Mouse (Mus musculus) lung, embryonic 16.5 days (tissue): ENCODE data around the gene Il33. TPM values are rescaled to one million over a fixed set of nuclear protein-coding genes. Genes with fewer than 3 reads are reported as not detected.

Experiments
- ATAC-seq: fragments of 200-750 bp; cut with Nextera tagmentation; 2 replicates; pipeline ENCODE4 v1.8.0; 2017; ENCODE audit warnings: low read depth, mild to moderate bottlenecking, moderate library complexity
- H3K27ac ChIP-seq: fragments of 300-500 bp; sonication (generic); 2 replicates; pipeline ENCODE4 v1.5.1; 2014; ENCODE audit warnings: mild to moderate bottlenecking, control low read depth, low read length
- H3K27me3 ChIP-seq: fragments of 300-500 bp; sonication (generic); 2 replicates; pipeline ENCODE4 v1.6.1; 2014; ENCODE audit warnings: low read depth, low read length, mixed read lengths; ENCODE audit not compliant: control insufficient read depth, insufficient read depth
- H3K36me3 ChIP-seq: fragments of 300-500 bp; sonication (generic); 2 replicates; pipeline ENCODE4 v1.6.1; 2014; ENCODE audit warnings: low read length; ENCODE audit not compliant: control insufficient read depth, insufficient read depth
- H3K4me1 ChIP-seq: fragments of 300-500 bp; sonication (generic); replicated peaks from 2 replicates; pipeline ENCODE4 v1.6.1; 2014; ENCODE audit warnings: low read length, mixed read lengths; ENCODE audit not compliant: control insufficient read depth, insufficient read depth
- H3K4me2 ChIP-seq: fragments of 300-500 bp; sonication (generic); 2 replicates; pipeline ENCODE4 v1.6.1; 2014; ENCODE audit warnings: low read depth, low read length, control low read depth
- H3K4me3 ChIP-seq: fragments of 300-500 bp; sonication (generic); 2 replicates; pipeline ENCODE4 v1.5.1; 2014; ENCODE audit warnings: mild to moderate bottlenecking, low read length, control low read depth
- H3K9ac ChIP-seq: fragments of 300-500 bp; sonication (generic); 2 replicates; pipeline ENCODE4 v1.6.1; 2014; ENCODE audit warnings: low read length, control low read depth
- H3K9me3 ChIP-seq: fragments of 300-500 bp; sonication (generic); 2 replicates; pipeline ENCODE4 v1.6.1; 2016; ENCODE audit warnings: low read length; ENCODE audit not compliant: control insufficient read depth
- WGBS: fragments of 180-500 bp; shearing (Covaris S2); extraction: QIAGEN DNeasy Blood & Tissue Kit; methylation state at CpG from one replicate; pipeline ENCODE4 v1.1.7; 2014; 5-methylcytosine and 5-hydroxymethylcytosine counted together
- polyA plus RNA-seq: library from polyadenylated mRNA; unstranded; fragments of >200 nt; fragmentation: Nextera tagmentation; extraction: Ambion mirVana; gene quantifications from 2 replicates; pipeline ENCODE4 v1.2.1, GENCODE M21; 2015

The Il33 gene
- polyA plus RNA-seq, 1 experiment from 2014 or later = 9.1 TPM

GRCm38 (mm10) chr19:29945557-29946422 is 20.9 kb downstream of the Il33 start:
- Histone ChIP-seq H3K9me3 (no peaks in the 10 kb centered on the region), H3K36me3 (no peaks in the 10 kb centered on the region), H3K9ac (no peak overlapping the region), H3K4me2 (no peak overlapping the region), H3K27ac (no peak overlapping the region), H3K4me1 (peaks cover 8% of the 10 kb centered on the region; the same call in 1 of the 2 replicates), H3K4me3 (no peak overlapping the region), H3K27me3 (no peaks in the 10 kb centered on the region)
- ATAC-seq = no peak
- 20% methylated on average over 11 of the region's 11 CpGs for WGBS

- H3K4me3 ChIP-seq = no peak overlapping the region
- H3K9ac ChIP-seq = no peak overlapping the region
- H3K9me3 ChIP-seq = no peaks in the 10 kb centered on the region
- no peak overlapping the region for H3K27ac ChIP-seq
- H3K27me3 ChIP-seq = no peaks in the 10 kb centered on the region
- no peaks in the 10 kb centered on the region for H3K36me3 ChIP-seq
- peaks cover 8% of the 10 kb centered on the region; the same call in 1 of the 2 replicates for H3K4me1 ChIP-seq
- H3K4me2 ChIP-seq = no peak overlapping the region
- no peak for ATAC-seq
These were observed 21.5 kb downstream of the Il33 start for GRCm38 (mm10) chr19:29946423-29946716.

DNA sequence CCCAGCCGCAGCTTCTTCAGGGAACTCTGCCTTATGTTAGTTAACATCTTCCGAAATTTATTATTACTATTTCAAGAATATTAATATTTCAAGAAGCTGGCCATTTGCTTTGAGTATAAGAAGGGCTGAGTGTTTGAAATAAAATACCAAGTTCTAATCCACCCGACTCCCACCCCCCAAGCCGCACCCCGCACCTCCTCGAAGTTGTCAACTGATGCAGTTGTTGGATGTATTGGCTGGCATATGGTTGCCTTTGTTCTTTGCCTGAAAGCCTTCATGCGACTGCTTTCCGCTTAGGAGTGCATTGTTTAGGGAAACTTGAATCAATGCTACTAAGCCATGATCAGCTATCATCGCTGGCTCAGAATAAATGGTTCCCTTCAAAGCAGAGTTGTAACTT is 22.1 kb downstream of the Il33 start:
- Histone ChIP-seq H3K27me3 (no peaks in the 10 kb centered on the region), H3K4me1 (peaks cover 8% of the 10 kb centered on the region; the same call in 1 of the 2 replicates), H3K9ac (no peak overlapping the region), H3K36me3 (no peaks in the 10 kb centered on the region), H3K9me3 (no peaks in the 10 kb centered on the region), H3K4me3 (no peak overlapping the region), H3K4me2 (no peak overlapping the region), H3K27ac (no peak overlapping the region)
- ATAC-seq = no peak
- WGBS = 88% methylated on average over 9 of the region's 9 CpGs

DNA sequence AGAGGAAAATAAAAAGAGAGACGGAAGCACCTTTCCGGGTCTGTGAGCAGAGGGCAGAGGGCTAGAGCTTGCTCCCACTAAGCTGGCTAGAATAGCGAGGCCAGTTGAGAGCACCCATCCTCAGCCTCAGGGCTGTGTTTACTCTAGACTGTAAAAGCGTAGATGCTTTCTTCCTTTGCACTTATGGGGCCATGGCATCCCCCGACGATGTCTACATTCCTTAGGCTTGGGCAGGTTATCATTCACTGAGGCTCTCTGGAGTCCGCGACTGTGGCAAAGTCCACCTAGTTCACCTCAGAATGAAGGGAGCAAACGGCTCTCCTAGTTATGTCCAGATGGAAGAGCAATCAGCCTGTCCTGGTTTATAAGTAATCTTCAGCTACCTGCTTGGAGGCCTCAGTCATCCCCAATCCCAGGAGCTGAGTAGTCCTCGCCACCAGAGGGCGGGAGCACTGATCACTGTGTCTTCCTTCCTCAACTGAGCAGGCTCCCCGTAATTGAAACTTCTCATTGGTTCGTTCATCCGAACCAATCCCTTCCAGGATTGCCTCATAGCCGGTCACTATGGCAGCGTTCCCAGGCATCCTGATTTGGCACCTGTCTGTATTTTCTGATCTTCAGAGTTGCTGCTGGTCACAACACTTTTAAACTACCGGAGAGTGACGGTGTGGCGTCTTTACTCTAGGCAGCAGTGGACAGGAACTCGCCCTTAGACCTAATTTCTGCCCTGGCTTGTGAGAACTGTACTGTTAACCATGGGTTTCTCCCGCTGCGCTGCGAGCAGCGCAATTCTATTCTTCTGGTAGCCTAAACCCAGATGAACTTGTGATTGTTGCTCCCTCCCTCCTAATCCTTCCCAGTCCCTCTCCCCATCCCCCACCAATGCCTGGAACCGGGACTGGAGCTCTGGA is 23.2 kb downstream of the Il33 start:
- peak; percentile 91 for ATAC-seq
- no peak overlapping the region for H3K27ac ChIP-seq

DNA sequence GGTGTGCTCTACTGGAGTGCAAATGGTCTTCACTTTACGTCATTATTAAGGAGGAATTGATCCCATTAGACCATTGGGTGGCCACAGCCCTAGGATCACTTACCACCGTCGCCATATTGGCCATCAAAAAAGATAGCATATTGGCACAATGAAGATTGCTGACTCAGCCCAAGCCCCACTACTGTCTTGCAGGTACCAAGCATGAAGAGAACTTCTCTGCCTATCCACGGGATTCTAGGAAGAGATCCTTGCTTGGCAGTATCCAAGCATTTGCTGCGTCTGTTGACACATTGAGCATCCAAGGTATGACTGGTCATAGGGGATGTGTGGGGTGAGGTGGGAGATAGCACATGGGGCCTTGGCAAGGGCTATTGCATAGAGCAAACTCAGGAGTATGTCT is 27.6 kb downstream of the Il33 start:
- WGBS = 84% methylated on average over 5 of the region's 5 CpGs
- no peak overlapping the region for H3K9ac ChIP-seq
- no peak overlapping the region for H3K4me3 ChIP-seq
- no peaks in the 10 kb centered on the region for H3K9me3 ChIP-seq
- no peak overlapping the region for H3K4me2 ChIP-seq
- no peaks in the 10 kb centered on the region for H3K27me3 ChIP-seq
- H3K27ac ChIP-seq = no peak overlapping the region
- no peaks in the 10 kb centered on the region for H3K36me3 ChIP-seq
- H3K4me1 ChIP-seq = peaks cover 8% of the 10 kb centered on the region; the same call in 1 of the 2 replicates
- ATAC-seq = no peak

More for the DNA sequence above, 23.2 kb downstream of the Il33 start:
- Histone ChIP-seq H3K27me3 (no peaks in the 10 kb centered on the region), H3K4me3 (peak overlapping the region; percentile 45), H3K4me1 (peaks cover 8% of the 10 kb centered on the region; the same call in 1 of the 2 replicates), H3K36me3 (no peaks in the 10 kb centered on the region), H3K4me2 (peak overlapping the region; percentile 69), H3K9ac (no peak overlapping the region), H3K9me3 (no peaks in the 10 kb centered on the region)
- WGBS = 20% methylated on average over 25 of the region's 25 CpGs

GRCm38 (mm10) chr19:29953833-29954232 is 28.9 kb downstream of the Il33 start:
- H3K9ac ChIP-seq = no peak overlapping the region
- no peaks in the 10 kb centered on the region for H3K36me3 ChIP-seq
- no peaks in the 10 kb centered on the region for H3K9me3 ChIP-seq
- H3K27me3 ChIP-seq = no peaks in the 10 kb centered on the region
- no peak overlapping the region for H3K27ac ChIP-seq
- H3K4me1 ChIP-seq = no peaks in the 10 kb centered on the region; the same call in 1 of the 2 replicates
- no peak for ATAC-seq
- no peak overlapping the region for H3K4me2 ChIP-seq
- WGBS = 78% methylated on average over 3 of the region's 3 CpGs
- H3K4me3 ChIP-seq = no peak overlapping the region

- Histone ChIP-seq H3K4me3 (no peak overlapping the region), H3K27ac (no peak overlapping the region)
- no peak for ATAC-seq
These were observed 30.5 kb downstream of the Il33 start for GRCm38 (mm10) chr19:29955454-29955853.

DNA sequence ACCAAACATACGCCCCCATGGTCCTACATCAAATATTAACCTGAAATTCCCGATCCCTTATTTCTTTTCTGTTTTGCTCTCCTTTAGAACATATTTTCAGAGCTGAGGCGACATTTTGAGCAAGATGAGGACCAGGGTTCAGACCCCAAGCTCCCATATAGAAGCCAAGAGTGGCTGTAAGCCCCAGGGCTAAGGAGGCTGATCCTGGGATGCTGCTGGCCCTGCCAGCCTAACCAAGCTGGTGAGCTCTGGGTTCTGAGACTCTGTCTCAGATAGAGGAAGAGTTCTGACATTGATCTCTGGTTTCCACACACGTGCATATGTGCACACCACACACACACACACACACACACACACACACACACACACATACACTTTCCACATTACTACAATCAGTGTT is 36.0 kb downstream of the Il33 start:
- H3K9ac ChIP-seq = no peak overlapping the region
- H3K4me3 ChIP-seq = no peak overlapping the region
- 72% methylated on average over 4 of the region's 4 CpGs for WGBS
- H3K27me3 ChIP-seq = no peaks in the 10 kb centered on the region
- H3K27ac ChIP-seq = no peak overlapping the region
- no peaks in the 10 kb centered on the region for H3K4me1 ChIP-seq
- H3K4me2 ChIP-seq = no peak overlapping the region
- ATAC-seq = no peak
- H3K9me3 ChIP-seq = peaks cover 2% of the 10 kb centered on the region; the same call in 1 of the 2 replicates
- H3K36me3 ChIP-seq = no peaks in the 10 kb centered on the region

More at GRCm38 (mm10) chr19:29955454-29955853, 30.5 kb downstream of the Il33 start:
- Histone ChIP-seq H3K27me3 (no peaks in the 10 kb centered on the region), H3K9ac (no peak overlapping the region), H3K4me1 (no peaks in the 10 kb centered on the region), H3K36me3 (no peaks in the 10 kb centered on the region), H3K9me3 (no peaks in the 10 kb centered on the region), H3K4me2 (no peak overlapping the region)
- 79% methylated on average over 2 of the region's 2 CpGs for WGBS

- no peaks in the 10 kb centered on the region for H3K4me1 ChIP-seq
- H3K27me3 ChIP-seq = no peaks in the 10 kb centered on the region
- no peak for ATAC-seq
- no peaks in the 10 kb centered on the region for H3K36me3 ChIP-seq
- peaks cover 2% of the 10 kb centered on the region; the same call in 1 of the 2 replicates for H3K9me3 ChIP-seq
- no peak overlapping the region for H3K4me3 ChIP-seq
- no peak overlapping the region for H3K27ac ChIP-seq
- no peak overlapping the region for H3K4me2 ChIP-seq
- 60% methylated on average over 6 of the region's 6 CpGs for WGBS
- no peak overlapping the region for H3K9ac ChIP-seq
These were observed 36.9 kb downstream of the Il33 start for GRCm38 (mm10) chr19:29961842-29962241.
